Mouse (Mus musculus): ENCODE measurements around the gene Spata32. TPM values are rescaled to one million over a fixed set of nuclear protein-coding genes. Genes with fewer than 3 reads are reported as not detected.

The Spata32 gene
- total RNA-seq, 2 experiments from 2014 or later: 0.69 to 1.4 TPM

- no peak for DNase-seq (ENCODE audit: low spot score in 2 of 2)
Measured at GRCm38 (mm10) chr11:103175688-103176442, 42.4 kb downstream of the Spata32 start.

- DNase-seq (ENCODE audit: low spot score in 2 of 2): no peak
Measured at GRCm38 (mm10) chr11:103174891-103175391, 43.3 kb downstream of the Spata32 start.

GRCm38 (mm10) chr11:103174411-103174832 is 43.8 kb downstream of the Spata32 start:
- DNase-seq (ENCODE audit: low spot score in 2 of 2): no peak

- DNase-seq (ENCODE audit: low spot score in 2 of 2): no peak
Measured at GRCm38 (mm10) chr11:103173771-103174344, 44.4 kb downstream of the Spata32 start.

GRCm38 (mm10) chr11:103173041-103173770 is 45.0 kb downstream of the Spata32 start:
- no peak for DNase-seq (ENCODE audit: low spot score in 2 of 2)

- no peak for DNase-seq (ENCODE audit: low spot score in 2 of 2)
Measured at GRCm38 (mm10) chr11:103172392-103173040, 45.7 kb downstream of the Spata32 start.

- no peak for DNase-seq (ENCODE audit: low spot score in 2 of 2)
Measured at GRCm38 (mm10) chr11:103171703-103172391, 46.4 kb downstream of the Spata32 start.

GRCm38 (mm10) chr11:103171286-103171620 is 47.0 kb downstream of the Spata32 start:
- DNase-seq (ENCODE audit: low spot score in 2 of 2): no peak

GRCm38 (mm10) chr11:103170494-103171285 is 47.5 kb downstream of the Spata32 start, which contains the start of gene Fmnl1:
Gene Fmnl1, plus strand, starts transcription at chr11:103171107.
- DNase-seq (ENCODE audit: low spot score in 2 of 2): peak in 1 of 2 experiments; percentile 57

GRCm38 (mm10) chr11:103170111-103170493 is 48.1 kb downstream of the Spata32 start:
- DNase-seq (ENCODE audit: low spot score in 2 of 2): no peak

- DNase-seq (ENCODE audit: low spot score in 2 of 2): no peak
Measured at GRCm38 (mm10) chr11:103169664-103170063, 48.6 kb downstream of the Spata32 start.

GRCm38 (mm10) chr11:103168690-103169390 is 49.4 kb downstream of the Spata32 start:
- DNase-seq (ENCODE audit: low spot score in 2 of 2): peak; percentile 74 to 88

GRCm38 (mm10) chr11:103164391-103164790 is 53.8 kb downstream of the Spata32 start:
- DNase-seq (ENCODE audit: low spot score in 2 of 2): no peak

GRCm38 (mm10) chr11:103162132-103162531 is 56.1 kb downstream of the Spata32 start:
- DNase-seq (ENCODE audit: low spot score in 2 of 2): no peak

GRCm38 (mm10) chr11:103161449-103161848 is 56.8 kb downstream of the Spata32 start:
- no peak for DNase-seq (ENCODE audit: low spot score in 2 of 2)

- DNase-seq (ENCODE audit: low spot score in 2 of 2): no peak
Measured at GRCm38 (mm10) chr11:103160738-103161137, 57.5 kb downstream of the Spata32 start.

GRCm38 (mm10) chr11:103158621-103159478 is 59.4 kb downstream of the Spata32 start:
- peak; percentile 93 to 96 for DNase-seq (ENCODE audit: low spot score in 2 of 2)

Measured in layer of hippocampus, postnatal 14 days (tissue).